Mouse (Mus musculus): ENCODE measurements at regions not wholly inside any gene's neighbourhood (a gene's known extent, or its start where the extent isn't known, plus 50 kb on each side); places are given as distances from the start of the nearest gene placed in this dataset.

DNA sequence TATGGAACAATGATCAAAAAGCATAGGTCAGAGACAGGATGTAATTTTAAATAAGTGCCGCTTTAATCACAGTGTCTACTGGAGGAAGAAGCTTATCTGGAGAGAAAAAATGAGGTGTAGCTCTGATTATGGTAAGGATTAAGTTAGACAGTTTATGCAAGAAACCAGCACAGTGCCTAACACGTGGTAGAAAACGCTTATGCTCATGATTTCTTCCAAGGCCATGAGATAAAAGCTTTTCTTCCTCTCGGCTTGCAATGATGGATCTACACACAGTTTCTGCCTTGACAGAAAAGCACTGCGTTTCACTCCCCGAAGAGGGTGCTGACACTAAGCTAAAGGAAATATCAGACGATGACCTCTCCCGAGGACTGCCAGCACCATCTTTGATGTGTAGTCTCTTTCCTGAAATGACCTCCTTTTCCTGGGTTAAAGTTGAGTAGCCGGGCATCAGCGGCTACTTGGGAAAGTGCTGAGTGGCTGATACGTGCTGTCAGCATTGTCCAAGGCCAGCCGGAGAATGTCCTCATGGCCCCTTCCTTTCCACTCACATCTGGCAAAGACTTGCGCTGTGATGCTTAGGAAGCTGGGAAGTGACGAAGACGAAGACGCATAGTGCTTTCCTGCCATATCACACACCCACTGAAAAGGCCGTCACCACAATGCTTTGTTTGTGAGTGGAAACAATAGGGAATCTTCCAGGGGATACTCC lies 72.0 kb downstream of the Hoxa1 start:
- no peak overlapping the region for H3K9ac ChIP-seq (ENCODE audit: low read length)
- no peak overlapping the region for H3K4me3 ChIP-seq (ENCODE audit: low read length)
- ATAC-seq (replicated peaks; ENCODE audit: extremely low read depth, insufficient read depth, low FRiP score), result 0 out of 2 replicates have a peak, but pooled peaks have one; percentile 45
- H3K9me3 ChIP-seq (replicated peaks; ENCODE audit: control insufficient read depth, low read length), result no peaks in the 10 kb centered on the region
- H3K27me3 ChIP-seq (ENCODE audit: control insufficient read depth, insufficient read depth, low read length), result peaks cover 14% of the 10 kb centered on the region; the same call in 1 of the 2 replicates
- H3K36me3 ChIP-seq (ENCODE audit: control insufficient read depth, insufficient read depth), result no peaks in the 10 kb centered on the region
- peaks cover 4% of the 10 kb centered on the region; the same call in 1 of the 2 replicates for H3K4me1 ChIP-seq (ENCODE audit: control insufficient read depth, insufficient read depth, low read length)
- H3K27ac ChIP-seq (ENCODE audit: low read length), result no peak overlapping the region
- peak overlapping the region; percentile 35; the same call in 1 of the 2 replicates for H3K4me2 ChIP-seq (ENCODE audit: low read depth, low read length)
- WGBS, result 23% methylated on average over 17 of the region's 17 CpGs

DNA sequence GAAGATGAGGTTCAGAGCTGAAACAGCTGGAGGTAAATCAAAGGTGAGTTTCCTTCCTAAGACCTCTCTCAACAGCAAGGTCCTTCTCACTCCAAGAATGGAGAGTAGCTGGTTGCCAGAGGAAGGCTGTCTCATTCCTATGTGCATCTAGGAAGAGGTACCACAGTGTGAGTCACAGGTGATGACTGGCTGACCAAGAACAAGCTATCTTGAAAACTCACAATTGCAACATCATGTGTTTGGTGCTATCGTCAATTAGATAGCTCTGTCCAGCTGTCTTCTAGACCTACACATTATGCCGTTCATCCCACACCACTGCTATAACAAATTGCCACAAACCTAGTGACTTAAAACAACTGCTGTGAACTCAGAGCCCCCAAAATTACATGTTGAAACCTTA lies 72.3 kb upstream of the Skap2 start:
- H3K4me1 ChIP-seq (ENCODE audit: control insufficient read depth, insufficient read depth, low read length), result peaks cover 4% of the 10 kb centered on the region; the same call in 1 of the 2 replicates
- no peak for ATAC-seq (replicated peaks; ENCODE audit: extremely low read depth, insufficient read depth, low FRiP score)

DNA sequence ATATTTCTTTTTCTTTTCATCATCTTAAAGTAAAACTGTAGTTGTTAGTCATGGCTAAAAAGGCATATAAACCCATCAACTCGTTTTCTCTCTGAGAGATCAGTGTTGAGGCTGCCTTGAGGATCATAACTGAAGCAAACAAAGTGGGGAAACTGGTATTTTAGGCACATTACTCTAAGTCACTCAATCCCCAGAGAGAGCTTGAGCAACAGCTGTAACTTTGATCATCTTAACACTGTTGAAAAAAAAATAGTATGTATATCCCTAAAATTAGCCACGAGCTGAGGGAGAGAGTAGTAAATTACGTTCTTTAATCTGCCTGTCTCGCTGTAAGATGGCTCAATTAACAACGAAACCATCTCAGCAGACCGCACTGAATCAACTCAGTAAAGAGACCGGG lies 67.2 kb upstream of the Skap2 start:
- H3K27me3 ChIP-seq (ENCODE audit: control insufficient read depth, insufficient read depth, low read length), result peaks cover 16% of the 10 kb centered on the region
- no peaks in the 10 kb centered on the region for H3K36me3 ChIP-seq (ENCODE audit: control insufficient read depth, insufficient read depth)
- H3K27ac ChIP-seq (ENCODE audit: low read length), result no peak overlapping the region
- no peaks in the 10 kb centered on the region for H3K4me1 ChIP-seq (ENCODE audit: control insufficient read depth, insufficient read depth, low read length)
- ATAC-seq (replicated peaks; ENCODE audit: extremely low read depth, insufficient read depth, low FRiP score), result no peak
- 48% methylated on average over 7 of the region's 7 CpGs for WGBS
- H3K4me3 ChIP-seq (ENCODE audit: low read length), result no peak overlapping the region
- H3K9ac ChIP-seq (ENCODE audit: low read length), result no peak overlapping the region
- H3K9me3 ChIP-seq (replicated peaks; ENCODE audit: control insufficient read depth, low read length), result no peaks in the 10 kb centered on the region
- no peak overlapping the region for H3K4me2 ChIP-seq (ENCODE audit: low read depth, low read length)

More for the DNA sequence above, 72.3 kb upstream of the Skap2 start:
- Histone ChIP-seq H3K27me3 (ENCODE audit: control insufficient read depth, insufficient read depth, low read length) (peaks cover 14% of the 10 kb centered on the region; the same call in 1 of the 2 replicates), H3K36me3 (ENCODE audit: control insufficient read depth, insufficient read depth) (no peaks in the 10 kb centered on the region), H3K9ac (ENCODE audit: low read length) (no peak overlapping the region), H3K9me3 (replicated peaks; ENCODE audit: control insufficient read depth, low read length) (no peaks in the 10 kb centered on the region), H3K4me2 (ENCODE audit: low read depth, low read length) (no peak overlapping the region), H3K27ac (ENCODE audit: low read length) (no peak overlapping the region), H3K4me3 (ENCODE audit: low read length) (no peak overlapping the region)
- WGBS, result 86% methylated on average over 2 of the region's 2 CpGs

DNA sequence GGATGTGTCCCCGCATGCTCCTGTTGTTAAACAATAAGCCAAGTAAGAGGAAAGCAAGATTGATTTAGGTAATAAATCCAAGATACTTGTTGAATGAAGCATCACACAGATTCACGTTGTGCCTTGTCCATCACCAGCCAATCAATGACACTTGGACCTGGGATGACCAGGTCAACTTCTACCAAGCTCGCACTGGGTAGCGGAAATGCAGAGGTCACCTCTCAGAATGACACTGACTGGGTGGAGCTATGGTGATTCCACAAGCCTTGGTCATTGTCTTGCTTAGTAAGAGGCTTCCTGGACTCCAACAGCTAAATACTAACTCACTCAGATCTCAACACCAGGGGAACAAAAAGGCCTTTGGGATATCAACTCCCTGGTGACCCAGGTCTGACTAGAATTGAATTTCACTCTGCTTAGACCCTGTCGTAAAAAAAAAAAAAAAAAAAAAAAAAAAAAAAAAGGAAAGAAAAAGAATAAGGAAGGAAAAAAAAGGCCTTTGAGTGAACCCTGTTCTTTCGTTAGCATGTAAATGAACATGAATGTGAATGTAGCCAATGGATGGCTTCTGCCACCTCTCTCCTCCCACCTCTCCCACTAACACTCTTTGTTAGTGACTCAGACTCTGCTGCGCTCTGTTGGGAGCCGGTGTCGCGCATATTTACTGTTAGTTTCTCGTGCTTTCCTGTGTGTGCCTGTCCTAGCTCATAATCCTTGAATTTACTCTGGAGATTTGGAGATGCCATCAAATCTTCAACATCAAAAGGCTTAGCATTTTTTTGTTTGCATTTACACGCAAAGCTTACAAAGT lies 66.4 kb upstream of the Skap2 start:
- Histone ChIP-seq H3K9ac (ENCODE audit: low read length) (no peak overlapping the region), H3K9me3 (replicated peaks; ENCODE audit: control insufficient read depth, low read length) (no peaks in the 10 kb centered on the region), H3K27ac (ENCODE audit: low read length) (no peak overlapping the region), H3K27me3 (ENCODE audit: control insufficient read depth, insufficient read depth, low read length) (peaks cover 16% of the 10 kb centered on the region), H3K4me2 (ENCODE audit: low read depth, low read length) (peak overlapping the region; percentile 28), H3K4me3 (ENCODE audit: low read length) (no peak overlapping the region), H3K36me3 (ENCODE audit: control insufficient read depth, insufficient read depth) (no peaks in the 10 kb centered on the region), H3K4me1 (ENCODE audit: control insufficient read depth, insufficient read depth, low read length) (no peaks in the 10 kb centered on the region)
- ATAC-seq (replicated peaks; ENCODE audit: extremely low read depth, insufficient read depth, low FRiP score), result no peak
- 34% methylated on average over 12 of the region's 12 CpGs for WGBS

DNA sequence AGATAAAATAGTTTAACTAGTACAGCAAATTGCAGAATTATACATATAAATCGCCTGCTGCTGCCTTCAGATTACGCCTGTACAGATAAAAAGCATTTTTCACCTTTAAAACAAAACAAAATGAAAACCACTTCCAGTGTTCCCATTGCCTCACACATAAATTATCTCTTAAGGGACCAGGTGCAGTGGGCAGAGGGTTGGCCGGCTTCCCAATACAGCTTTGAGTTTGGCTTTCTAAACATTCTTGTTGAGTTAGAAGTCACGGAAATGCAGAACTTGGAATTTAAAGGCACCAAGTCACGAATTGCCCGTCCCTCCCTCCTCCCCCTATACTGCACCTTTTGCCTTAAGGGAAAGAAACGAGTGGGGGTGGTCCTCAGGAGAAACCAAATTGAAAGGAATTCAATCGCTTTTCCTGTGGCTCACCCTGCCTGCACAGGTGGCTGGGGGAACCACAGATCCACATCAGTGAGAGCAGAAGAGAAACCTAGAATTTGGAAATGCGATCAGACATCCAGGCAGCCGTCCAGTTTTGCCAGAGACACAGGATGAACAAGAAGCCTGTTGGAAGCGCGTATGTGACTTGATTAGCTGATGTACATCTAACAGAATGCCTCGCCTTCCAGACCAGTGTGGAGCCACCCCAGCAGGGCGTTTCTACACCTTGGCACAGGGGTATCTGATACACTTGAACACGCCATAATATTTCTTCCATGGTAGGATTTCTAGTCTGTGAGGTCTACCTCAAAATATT lies 64.0 kb upstream of the Skap2 start:
- H3K4me2 ChIP-seq (ENCODE audit: low read depth, low read length), result no peak overlapping the region
- no peaks in the 10 kb centered on the region for H3K4me1 ChIP-seq (ENCODE audit: control insufficient read depth, insufficient read depth, low read length)
- H3K9ac ChIP-seq (ENCODE audit: low read length), result no peak overlapping the region
- WGBS, result 56% methylated on average over 15 of the region's 15 CpGs
- no peak for ATAC-seq (replicated peaks; ENCODE audit: extremely low read depth, insufficient read depth, low FRiP score)
- no peaks in the 10 kb centered on the region for H3K36me3 ChIP-seq (ENCODE audit: control insufficient read depth, insufficient read depth)
- no peak overlapping the region for H3K4me3 ChIP-seq (ENCODE audit: low read length)
- peaks cover 16% of the 10 kb centered on the region for H3K27me3 ChIP-seq (ENCODE audit: control insufficient read depth, insufficient read depth, low read length)
- no peaks in the 10 kb centered on the region for H3K9me3 ChIP-seq (replicated peaks; ENCODE audit: control insufficient read depth, low read length)
- H3K27ac ChIP-seq (ENCODE audit: low read length), result no peak overlapping the region

DNA sequence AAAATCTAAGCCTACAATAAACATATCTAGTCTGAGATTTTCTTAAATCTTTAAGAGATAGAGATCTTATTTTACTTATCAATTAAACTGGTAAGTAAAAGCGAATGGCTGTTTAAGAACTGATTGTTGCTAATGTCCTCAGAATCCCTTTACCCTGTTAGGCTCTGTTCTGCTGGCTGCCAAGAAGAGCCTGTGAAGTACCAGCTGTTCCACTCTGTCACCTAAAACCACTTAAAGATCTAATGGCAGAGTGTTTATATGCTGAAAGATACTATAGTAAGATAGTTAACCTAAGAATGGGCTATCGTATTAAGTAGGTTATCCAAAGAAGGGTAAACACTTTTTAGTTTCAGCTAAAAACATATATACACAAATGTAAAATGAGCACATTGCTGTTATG lies 62.6 kb upstream of the Skap2 start:
- no peak overlapping the region for H3K4me2 ChIP-seq (ENCODE audit: low read depth, low read length)
- no peaks in the 10 kb centered on the region for H3K36me3 ChIP-seq (ENCODE audit: control insufficient read depth, insufficient read depth)
- H3K9ac ChIP-seq (ENCODE audit: low read length), result no peak overlapping the region
- no peak for ATAC-seq (replicated peaks; ENCODE audit: extremely low read depth, insufficient read depth, low FRiP score)
- H3K27me3 ChIP-seq (ENCODE audit: control insufficient read depth, insufficient read depth, low read length), result peaks cover 14% of the 10 kb centered on the region
- WGBS, result 78% methylated on average over 2 of the region's 2 CpGs
- H3K4me3 ChIP-seq (ENCODE audit: low read length), result no peak overlapping the region
- H3K4me1 ChIP-seq (ENCODE audit: control insufficient read depth, insufficient read depth, low read length), result no peaks in the 10 kb centered on the region
- H3K9me3 ChIP-seq (replicated peaks; ENCODE audit: control insufficient read depth, low read length), result no peaks in the 10 kb centered on the region
- H3K27ac ChIP-seq (ENCODE audit: low read length), result no peak overlapping the region

DNA sequence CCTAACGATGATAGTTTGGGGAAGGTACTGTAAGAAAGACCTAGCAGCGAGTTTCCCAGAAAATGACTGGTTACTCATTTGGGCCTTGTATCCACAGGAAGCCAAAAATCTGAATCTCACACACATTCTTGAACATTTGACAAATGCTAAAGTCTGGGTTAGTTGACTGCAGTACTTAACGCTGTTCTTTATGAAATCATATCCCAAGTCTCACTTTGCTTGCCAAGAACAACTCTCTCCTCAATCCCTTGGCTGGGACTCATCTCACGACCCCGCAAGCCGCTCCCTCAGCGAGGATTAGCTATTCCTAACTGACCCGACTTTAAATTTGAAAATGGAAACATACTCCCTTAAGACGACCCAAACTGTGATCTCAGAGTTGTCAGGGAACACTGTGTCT lies 54.8 kb upstream of the Skap2 start:
- no peak overlapping the region for H3K4me3 ChIP-seq (ENCODE audit: low read length)
- ATAC-seq (replicated peaks; ENCODE audit: extremely low read depth, insufficient read depth, low FRiP score), result no peak

DNA sequence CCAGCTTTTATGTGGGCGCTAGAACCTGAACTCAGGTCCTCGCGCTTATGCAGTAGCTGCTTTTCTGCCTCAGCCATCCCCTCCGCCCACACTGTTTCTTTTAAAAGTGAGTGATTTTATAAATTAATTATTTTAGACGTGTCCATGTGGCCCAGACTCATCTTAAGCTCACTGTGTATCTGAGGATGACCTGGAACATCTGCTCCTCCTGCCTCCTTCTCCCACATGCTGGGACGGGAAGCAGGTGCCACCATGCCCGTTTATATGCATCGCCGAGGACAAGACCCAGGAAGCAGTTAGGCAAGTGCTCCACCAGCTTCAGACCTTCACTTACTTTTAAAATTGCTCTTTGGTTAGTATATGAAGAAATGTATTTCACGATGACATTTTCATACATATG lies 53.3 kb upstream of the Skap2 start:
- Histone ChIP-seq H3K4me2 (ENCODE audit: low read depth, low read length) (no peak overlapping the region), H3K4me1 (ENCODE audit: control insufficient read depth, insufficient read depth, low read length) (no peaks in the 10 kb centered on the region), H3K9ac (ENCODE audit: low read length) (no peak overlapping the region), H3K36me3 (ENCODE audit: control insufficient read depth, insufficient read depth) (no peaks in the 10 kb centered on the region), H3K27ac (ENCODE audit: low read length) (no peak overlapping the region), H3K9me3 (replicated peaks; ENCODE audit: control insufficient read depth, low read length) (no peaks in the 10 kb centered on the region), H3K4me3 (ENCODE audit: low read length) (no peak overlapping the region), H3K27me3 (ENCODE audit: control insufficient read depth, insufficient read depth, low read length) (no peaks in the 10 kb centered on the region)
- 89% methylated on average over 10 of the region's 10 CpGs for WGBS
- ATAC-seq (replicated peaks; ENCODE audit: extremely low read depth, insufficient read depth, low FRiP score), result no peak

More for the DNA sequence above, 54.8 kb upstream of the Skap2 start:
- no peaks in the 10 kb centered on the region for H3K36me3 ChIP-seq (ENCODE audit: control insufficient read depth, insufficient read depth)
- H3K27me3 ChIP-seq (ENCODE audit: control insufficient read depth, insufficient read depth, low read length), result no peaks in the 10 kb centered on the region
- H3K9me3 ChIP-seq (replicated peaks; ENCODE audit: control insufficient read depth, low read length), result no peaks in the 10 kb centered on the region
- H3K4me1 ChIP-seq (ENCODE audit: control insufficient read depth, insufficient read depth, low read length), result no peaks in the 10 kb centered on the region
- H3K27ac ChIP-seq (ENCODE audit: low read length), result no peak overlapping the region
- H3K9ac ChIP-seq (ENCODE audit: low read length), result no peak overlapping the region
- WGBS, result 55% methylated on average over 9 of the region's 9 CpGs
- no peak overlapping the region for H3K4me2 ChIP-seq (ENCODE audit: low read depth, low read length)
